Mouse (Mus musculus) embryonic fibroblast, embryonic 13.5 days (primary cell): ENCODE measurements around the gene Dhx32.

ENCODE experiments used
- CTCF ChIP-seq: IDR thresholded peaks from 2 replicates; pipeline ENCODE4 v1.5.1; 2011; ENCODE audit warnings: mild to moderate bottlenecking, control low read depth, low read length, moderate library complexity, borderline replicate concordance; ENCODE audit not compliant: insufficient read depth
- POLR2A ChIP-seq: IDR thresholded peaks from 2 replicates; pipeline ENCODE4 v1.6.1; 2011; ENCODE audit warnings: low read depth, mild to moderate bottlenecking, control low read depth, low read length, moderate library complexity

- TF ChIP-seq POLR2A (no peak), CTCF (peak; percentile 57; the same call in 1 of the 2 replicates)
These were observed at the start of gene Dhx32 for GRCm38 (mm10) chr7:133782717-133783435.
